Mouse (Mus musculus): ENCODE results near the gene Mrgpra4. TPM values are rescaled to one million over a fixed set of nuclear protein-coding genes. Genes with fewer than 3 reads are reported as not detected.

Gene Mrgpra4
- not detected for total RNA-seq (2021)

DNA sequence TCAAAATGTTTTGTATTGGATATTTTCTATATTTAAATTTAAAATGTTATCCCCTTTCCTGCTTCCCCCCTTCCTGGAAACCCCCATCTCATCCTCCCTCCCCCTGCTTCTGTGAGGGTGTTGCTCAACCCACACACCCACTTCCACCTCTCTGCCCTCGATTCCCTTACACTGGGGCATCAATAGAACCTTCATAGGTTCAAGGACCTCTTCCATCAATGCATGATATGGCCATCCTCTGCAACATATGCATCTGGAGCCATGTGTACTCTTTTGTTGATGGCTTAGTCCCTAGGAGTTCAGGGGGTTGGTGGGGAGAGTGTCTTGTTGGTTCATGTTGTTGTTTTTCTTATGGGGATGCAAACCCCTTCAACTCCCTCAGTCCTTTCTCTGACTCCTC, at the start of gene Mrgpra4:
Gene Mrgpra4 (minus strand): TSS at position 101 of the 400 bp plus-strand sequence.
- no peak for DNase-seq
- intact Hi-C loops (cut with DNase I), result no loop called here

DNA sequence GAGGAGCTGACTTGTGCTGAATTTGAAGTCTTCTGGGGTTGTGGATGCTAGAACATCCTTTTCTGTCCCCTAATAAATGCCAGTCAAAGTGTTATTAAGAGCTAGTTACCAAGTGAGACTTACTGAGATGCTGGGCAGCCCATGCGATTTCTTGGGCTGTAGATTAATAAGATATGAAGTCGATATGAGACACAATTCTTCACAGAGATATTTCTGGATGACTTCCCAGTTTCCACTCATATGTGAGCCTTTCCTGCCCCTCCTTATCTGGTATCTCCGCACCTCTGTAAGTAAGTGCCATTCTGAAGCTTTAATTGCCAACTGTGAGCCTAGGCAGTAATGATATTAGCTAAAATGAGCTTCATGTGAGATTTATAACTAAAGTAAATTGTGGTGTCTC, 45.6 kb upstream of the Mrgpra4 start, which contains the start of gene Mrgprx1:
Gene Mrgprx1 (minus strand): TSS at position 101 of the 400 bp plus-strand sequence.
- intact Hi-C loops (cut with DNase I), result no loop called here
- DNase-seq, result no peak

DNA sequence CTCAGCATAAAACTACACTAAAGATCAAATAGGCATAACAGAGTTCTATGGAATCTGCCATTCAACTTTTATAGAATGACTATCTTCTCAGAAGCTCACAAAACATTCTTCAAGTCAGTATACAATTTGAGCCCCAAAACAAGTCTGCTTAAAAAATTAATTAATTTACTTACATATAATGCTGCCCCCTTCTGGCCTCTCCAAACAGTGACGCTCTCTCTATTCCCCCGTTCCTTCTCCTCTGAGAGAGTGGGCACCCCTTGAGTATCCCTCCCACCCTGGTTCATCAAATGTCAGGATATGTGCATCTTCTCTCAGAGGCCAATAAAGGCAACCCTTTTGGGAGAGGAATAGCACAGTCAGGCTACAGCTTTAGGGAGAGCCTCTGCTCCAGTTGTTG, 36.0 kb upstream of the Mrgpra4 start:
- no peak for DNase-seq
- intact Hi-C loops (cut with DNase I), result no loop called here

DNA sequence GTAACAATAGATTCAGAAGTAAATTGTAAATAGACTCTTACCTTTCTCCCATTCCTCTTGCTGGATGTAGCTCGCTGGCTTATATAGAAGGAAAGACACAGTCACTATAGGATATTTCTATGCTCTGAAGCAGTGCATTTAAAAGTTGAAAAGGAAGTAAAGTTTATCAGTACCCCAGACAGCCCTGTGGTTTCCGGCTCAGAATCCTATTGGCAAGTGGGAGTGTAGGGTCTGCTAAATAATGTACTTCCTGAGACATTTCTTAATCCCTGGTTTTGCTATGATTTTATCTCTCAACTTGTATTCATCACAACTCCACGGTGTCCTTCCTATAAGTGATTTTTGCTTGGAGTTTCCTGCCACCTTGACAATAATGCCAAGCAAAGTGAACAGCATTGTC, 13.8 kb upstream of the Mrgpra4 start:
- DNase-seq, result no peak
- intact Hi-C loops (cut with DNase I), result no loop called here

DNA sequence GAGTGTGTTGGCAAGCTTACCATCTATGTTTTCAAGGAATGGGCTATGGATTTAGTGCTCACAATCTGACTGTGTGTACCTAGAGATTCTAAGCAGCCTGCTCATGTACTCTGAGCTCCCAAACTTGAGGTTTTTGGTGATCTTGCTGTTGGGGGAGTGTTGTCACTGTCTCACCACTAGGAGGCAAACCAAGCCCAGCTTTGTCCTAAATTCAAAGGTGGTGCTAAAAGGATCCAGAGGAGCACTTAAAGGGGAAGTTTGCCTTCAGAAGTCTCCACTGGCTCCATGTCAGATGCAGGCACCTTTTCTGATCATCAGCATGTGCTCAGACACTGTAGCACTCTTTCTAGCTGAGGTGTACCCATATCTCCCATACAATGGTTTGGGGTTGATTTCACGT, 4.9 kb upstream of the Mrgpra4 start:
- intact Hi-C loops (cut with DNase I), result no loop called here
- DNase-seq, result no peak

Other genes with a start within 250 kb of the Mrgpra4 start
- not detected for gene Mrgprx1, start 45.5 kb upstream of the Mrgpra4 start, total RNA-seq (2021)
- gene Mrgprb5, start 186.9 kb upstream of the Mrgpra4 start, total RNA-seq (2021), result not detected
- gene Mrgprb4, start 217.2 kb upstream of the Mrgpra4 start, total RNA-seq (2021), result not detected